Mouse (Mus musculus): ENCODE measurements at regions not wholly inside any gene's neighbourhood (a gene's known extent, or its start where the extent isn't known, plus 50 kb on each side); places are given as distances from the start of the nearest gene placed in this dataset.

DNA sequence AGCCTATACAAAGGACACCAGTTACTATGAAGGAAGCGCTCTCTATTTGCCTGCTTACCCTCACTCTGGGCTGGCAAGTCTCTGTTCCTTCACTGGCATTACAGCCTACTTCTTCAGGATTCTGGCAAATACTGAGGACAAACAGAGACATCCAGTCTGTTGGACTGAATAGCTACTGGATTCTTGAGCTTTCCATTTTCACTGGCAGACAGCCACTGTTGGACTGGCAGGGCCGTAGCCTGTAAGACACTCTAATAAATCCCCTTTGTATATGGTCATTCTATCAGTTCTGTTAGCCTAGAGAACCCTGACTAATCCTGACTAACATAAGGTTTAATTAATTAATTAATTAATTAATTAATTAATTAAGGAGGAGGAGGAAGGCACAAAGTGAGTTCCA lies 72.4 kb upstream of the Dhrs4 start:
- DNase-seq (ENCODE audit: low spot score), result no peak
